Mouse (Mus musculus): ENCODE measurements around the gene Glis1. TPM values are rescaled to one million over a fixed set of nuclear protein-coding genes. Genes with fewer than 3 reads are reported as not detected.
"Not testable (repeated sequence)": the region's sequence is repeated elsewhere in the genome, so short reads cannot be mapped to it uniquely, and the experiment has no call there.

The Glis1 gene
- total RNA-seq, 2 experiments from 2014 or later: 4.8 to 4.9 TPM

DNA sequence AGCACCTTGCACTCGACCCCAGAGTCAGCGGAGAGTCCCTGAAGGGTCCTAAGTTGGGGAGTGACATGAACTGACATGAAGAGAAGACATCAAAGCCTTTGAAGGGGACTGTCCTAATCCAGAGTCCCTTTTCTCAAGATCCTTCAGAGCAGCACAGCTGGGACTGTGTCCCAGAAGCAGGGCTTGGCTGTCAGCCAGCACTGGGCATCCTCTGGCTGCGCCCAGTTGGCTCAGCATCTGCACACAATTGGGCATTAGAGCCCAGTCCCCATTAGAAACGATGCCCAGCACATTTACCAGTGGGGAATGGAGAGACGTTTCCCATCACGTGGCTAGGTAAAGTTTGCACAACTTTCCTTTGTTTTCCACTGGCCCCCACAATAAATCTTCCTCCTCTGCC, 142.4 kb downstream of the Glis1 start:
- peak in 1 of 2 experiments; percentile 33 for DNase-seq (ENCODE audit: low spot score in 2 of 2)

DNA sequence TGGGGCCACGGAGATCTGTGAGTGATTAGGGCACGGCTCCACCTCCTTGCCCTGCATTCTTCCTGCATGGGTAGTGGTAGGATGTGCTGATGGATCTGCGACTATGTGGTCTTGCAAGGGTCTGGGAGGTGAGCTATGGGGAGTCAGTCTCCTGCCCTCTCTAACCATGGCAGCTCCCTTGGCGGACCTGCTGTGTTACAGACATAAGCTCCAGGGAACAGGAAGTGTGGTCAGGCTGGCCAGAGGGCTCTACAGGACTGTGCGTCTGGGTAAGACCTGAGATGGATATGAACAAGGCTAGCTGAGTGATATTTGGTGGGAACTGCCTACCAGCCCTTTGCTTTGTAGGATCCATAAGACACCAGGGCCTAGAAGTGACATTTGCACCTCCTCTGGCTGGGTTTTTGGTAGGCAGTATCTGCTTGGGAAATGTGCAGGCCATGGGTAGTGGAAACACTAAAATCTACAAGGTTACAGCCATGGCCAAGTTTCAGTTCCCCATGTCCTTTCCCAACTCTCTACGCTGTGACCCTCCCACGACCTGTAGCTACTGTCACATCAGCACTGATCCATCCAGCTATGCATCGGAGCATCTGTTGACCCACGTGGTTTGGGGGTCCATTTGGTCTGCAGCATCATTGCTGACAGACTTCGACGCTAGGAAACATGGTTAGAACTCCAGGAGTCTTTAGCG, 142.9 kb downstream of the Glis1 start:
- DNase-seq (ENCODE audit: low spot score in 2 of 2): no peak

DNA sequence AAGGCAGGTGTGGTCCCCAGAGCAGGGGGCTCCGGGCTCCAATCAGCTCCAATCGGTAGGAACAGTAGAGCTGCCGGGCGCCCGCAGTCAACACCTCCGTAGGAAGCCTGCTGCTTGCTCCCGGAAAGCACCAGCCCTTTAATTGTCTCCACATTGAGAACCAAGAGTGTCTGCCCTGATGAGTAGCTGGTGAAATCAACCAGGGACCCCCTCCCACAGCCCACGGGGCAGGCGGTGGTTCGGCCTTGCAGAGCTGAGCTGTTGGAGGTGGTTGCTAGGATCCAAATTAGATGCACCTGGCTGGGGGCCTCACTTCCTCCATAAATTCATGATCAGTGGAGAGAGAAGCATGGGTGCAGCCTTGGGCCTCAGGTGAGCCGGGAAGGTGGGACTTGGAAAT, 146.5 kb downstream of the Glis1 start:
- no peak for DNase-seq (ENCODE audit: low spot score in 2 of 2)

GRCm38 (mm10) chr4:107586391-107586790, 152.0 kb downstream of the Glis1 start:
- DNase-seq (ENCODE audit: low spot score in 2 of 2): no peak

DNA sequence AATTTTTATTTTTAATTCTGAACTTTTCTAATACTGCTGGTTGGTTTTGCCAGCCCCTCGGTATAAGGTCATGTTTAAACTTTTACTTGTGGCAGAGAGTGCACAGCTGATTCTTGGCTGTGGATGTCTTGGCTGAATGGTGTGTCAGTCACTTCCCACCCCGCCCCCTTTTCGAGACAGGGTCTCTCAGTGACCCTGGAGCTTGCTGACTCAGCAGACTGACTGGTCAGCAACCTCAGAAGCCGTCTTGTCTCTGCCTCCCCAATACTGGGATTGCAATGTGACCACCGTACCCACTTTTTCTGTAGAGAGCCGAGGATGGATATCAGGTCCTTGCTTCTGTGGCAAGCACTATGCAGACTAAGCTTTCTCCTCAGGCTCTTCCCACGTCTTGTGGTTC, 154.2 kb downstream of the Glis1 start:
- DNase-seq (ENCODE audit: low spot score in 2 of 2): no peak

- DNase-seq (ENCODE audit: low spot score in 2 of 2): no peak
These were observed 154.7 kb downstream of the Glis1 start for GRCm38 (mm10) chr4:107589046-107589445.

DNA sequence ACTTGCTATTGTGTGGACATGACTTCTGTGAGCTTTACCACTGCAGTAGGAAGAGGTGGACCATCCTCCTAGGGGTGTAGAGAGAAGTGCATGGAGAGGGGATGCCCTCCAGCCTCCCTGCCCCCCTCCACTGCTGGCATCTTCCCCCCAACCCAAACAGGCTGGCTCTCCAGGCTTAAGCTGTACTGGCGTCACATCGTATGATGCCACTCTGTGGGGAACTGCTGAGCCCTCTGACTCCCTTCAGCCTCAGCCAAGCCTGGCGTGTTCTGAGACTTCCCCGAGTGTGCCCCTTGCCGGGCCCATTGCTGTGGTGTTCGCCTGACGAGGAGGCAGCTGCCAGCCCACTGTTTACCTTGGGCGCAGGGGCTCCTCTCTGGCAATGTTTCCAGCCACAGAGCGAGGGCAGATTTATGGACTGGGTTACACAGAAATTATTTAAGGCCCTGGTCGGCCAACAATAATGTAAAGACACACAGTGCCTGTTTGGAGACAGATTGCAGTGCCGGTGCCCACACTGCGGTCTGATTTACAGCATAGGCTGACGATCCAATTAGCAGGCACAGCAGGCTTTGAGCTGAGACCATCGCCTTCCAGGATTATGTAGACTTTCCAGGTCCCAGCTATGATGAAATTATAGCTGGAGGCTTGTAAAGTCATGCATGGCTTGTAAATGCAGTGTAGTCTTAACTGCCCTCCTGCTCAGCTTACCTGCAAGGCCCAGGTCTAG, 156.6 kb downstream of the Glis1 start:
- DNase-seq (ENCODE audit: low spot score in 2 of 2): no peak

DNA sequence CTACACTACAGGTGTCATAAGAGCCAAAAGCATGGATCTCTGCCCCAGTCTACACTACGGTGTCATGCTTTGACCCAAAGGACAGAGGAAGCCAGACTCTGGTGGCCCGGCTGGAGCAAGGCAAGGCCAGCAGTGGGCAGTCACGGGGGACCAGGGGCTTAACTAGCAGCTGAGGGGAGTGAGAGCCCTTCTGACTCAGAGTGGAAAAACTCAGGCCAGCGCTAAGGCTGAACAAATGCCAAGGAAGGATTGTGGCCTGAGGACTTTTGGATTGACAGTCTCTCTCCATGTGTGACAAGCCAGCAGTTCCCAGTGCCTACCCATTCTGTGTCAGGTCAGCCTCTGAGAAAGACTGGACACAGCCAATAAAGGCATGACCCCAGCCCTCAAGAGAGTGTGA, 159.0 kb downstream of the Glis1 start:
- no peak for DNase-seq (ENCODE audit: low spot score in 2 of 2)

GRCm38 (mm10) chr4:107597226-107597897, 163.0 kb downstream of the Glis1 start:
- DNase-seq (ENCODE audit: low spot score in 2 of 2): no peak

DNA sequence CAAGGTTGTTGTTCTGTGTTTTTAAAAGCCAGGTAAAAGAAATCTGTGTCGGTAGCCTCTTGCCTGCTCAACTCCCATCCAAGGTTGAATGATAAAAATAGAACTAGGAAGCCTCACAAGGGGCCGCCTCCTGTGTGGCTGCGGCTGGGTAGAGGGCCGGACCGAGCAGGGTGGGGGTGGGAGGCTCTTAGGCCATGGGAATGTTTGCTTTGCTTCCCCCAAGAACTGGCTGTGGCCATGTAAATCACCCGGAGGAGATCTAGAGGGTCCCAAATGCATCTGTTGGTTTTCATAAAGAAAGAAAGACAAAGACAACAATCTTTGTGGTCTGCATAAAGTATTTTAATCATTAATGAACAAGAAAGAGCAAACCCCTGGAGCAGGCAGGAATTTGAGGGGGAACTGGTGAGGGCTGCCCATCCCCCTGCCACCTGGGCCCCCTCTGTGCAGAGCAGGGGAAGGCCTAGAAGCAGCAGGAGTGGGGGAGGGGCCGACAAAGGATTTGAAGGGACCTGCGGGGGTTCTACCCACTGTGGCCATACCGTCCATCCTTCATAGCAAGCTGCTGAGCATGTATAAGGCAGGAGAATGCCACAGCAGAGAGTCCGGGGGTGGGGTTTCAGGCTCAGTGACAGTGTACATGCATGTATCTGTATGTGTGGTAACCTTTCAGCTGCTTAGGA, 163.6 kb downstream of the Glis1 start:
- no peak for DNase-seq (ENCODE audit: low spot score in 2 of 2)

DNA sequence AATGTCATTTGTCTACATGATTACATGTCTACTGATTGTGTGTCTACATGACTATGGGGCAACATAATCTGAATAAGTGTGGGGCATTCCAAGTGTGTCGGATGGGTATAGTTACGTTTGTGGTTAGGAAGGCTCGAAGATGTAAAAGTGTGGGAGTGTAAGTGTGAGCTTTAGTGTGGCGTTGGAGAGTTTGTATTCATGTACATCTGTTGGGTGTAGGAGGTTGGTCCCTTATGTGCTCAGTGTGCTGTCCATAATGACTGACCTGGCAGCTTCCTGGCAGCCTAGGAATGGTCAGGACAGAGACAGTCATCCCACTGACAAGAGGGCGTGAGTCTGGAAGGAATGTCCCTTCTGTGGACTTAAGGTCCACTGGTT, 164.2 kb downstream of the Glis1 start:
- not testable (repeated sequence) for DNase-seq (ENCODE audit: low spot score in 2 of 2)

- no peak for DNase-seq (ENCODE audit: low spot score in 2 of 2)
These were observed 167.9 kb downstream of the Glis1 start for GRCm38 (mm10) chr4:107602284-107602683.

GRCm38 (mm10) chr4:107602787-107603186, 168.4 kb downstream of the Glis1 start:
- no peak for DNase-seq (ENCODE audit: low spot score in 2 of 2)

DNA sequence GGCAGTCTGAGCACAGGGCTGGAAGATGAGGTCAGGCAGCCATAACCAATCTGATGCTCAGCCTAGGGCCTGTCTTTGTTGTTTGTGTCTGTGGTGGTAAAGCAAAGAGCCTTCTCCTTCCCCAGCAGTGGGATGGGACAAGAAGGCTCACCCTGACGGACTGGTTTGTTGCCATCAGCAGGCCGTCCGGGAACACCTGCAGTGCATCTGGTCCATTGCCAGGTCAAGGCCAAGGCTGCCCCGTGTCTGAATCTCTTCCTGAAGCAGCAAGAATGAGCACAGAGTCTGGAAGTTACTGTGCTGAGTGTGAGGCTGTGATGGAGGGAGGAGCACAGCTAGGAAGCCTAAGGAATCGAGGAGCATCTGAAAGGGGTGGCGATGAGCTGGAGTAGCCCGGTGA, 168.8 kb downstream of the Glis1 start:
- DNase-seq (ENCODE audit: low spot score in 2 of 2): no peak

DNA sequence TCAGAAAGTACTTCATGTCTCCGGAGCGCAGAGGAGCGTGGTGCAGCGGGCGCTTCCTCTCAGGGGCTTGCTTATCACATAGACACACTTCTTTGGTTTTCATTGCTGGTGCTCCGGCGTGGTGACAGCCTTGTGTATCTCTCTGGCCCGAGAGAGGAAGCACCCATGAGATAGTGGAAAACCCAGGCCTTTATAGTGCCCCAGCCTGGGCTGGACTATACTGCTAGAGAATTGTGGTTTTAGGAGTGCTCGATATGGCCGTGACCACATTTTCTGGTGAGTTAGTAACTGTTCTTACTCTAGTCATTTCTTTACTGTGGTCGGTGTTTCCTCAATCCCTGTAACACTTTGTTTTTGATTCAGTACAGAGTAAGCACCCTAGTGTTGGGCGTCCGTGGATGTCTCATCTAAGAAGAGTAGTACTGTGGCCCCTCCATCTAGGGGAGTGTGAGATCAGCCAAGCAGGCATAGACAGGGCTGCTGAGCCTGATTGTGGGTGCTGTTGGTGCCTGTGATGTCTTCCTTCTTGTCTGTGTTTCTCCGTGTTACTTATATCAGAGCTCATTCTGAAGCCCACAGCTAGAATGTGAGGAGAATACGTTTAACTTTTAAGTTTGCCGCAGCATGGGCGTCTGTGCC, 171.7 kb downstream of the Glis1 start:
- DNase-seq (ENCODE audit: low spot score in 2 of 2): no peak

DNA sequence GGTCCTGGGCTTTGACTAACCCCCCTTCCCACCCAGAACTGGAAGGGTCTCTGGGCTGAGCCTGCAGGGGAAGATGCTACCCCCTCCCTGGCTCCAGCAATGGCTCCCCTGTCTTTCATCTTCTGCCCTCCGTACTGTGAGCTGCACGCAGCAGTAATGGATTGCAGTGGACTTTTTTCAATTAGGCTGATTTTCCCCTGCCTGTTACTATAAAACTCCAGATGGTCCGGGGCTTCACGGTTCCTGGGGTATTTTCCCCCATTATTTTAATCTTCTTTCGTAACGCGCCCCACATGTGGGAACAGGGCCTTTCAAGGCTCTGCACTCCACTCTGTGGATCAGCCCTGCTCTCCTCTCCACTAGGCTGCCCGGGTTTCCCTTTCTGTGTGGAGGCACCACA, 175.4 kb downstream of the Glis1 start:
- DNase-seq (ENCODE audit: low spot score in 2 of 2): no peak

DNA sequence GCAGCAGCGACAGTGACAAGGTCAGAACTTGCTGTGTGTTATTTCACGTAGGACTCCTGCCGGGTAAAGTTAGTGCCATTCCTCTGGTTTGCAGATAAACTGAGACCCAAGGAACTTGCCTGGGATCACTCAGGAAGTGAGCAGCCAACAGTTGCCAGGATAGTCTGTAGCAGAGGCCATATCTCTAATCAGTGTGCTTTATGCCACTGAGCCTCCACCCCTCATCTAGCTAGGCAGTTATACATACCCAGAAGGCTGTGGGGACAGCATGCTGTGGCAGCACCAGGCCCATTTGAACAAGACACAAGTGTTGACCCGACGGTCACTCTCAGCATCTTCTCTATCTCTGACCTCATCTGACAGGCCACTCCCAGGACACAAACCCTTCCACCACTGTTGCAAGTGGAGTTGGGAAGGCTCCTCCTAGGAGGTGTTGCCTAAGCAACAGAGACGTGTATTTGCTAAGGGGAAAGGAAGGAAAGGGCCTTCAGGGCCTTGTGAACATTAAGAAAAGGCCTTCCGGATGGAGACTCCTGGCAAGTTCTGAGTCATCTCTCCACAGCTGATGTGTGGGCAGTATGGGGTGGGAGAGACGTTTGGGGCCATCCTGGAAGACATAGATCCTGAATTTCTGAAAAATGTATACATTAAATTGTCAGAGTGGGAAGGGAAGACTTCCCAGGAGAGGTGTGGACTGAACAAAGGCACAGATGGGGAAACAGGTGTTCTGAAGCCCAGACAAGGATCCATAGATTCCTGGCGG, 177.7 kb downstream of the Glis1 start:
- DNase-seq (ENCODE audit: low spot score in 2 of 2): no peak

DNA sequence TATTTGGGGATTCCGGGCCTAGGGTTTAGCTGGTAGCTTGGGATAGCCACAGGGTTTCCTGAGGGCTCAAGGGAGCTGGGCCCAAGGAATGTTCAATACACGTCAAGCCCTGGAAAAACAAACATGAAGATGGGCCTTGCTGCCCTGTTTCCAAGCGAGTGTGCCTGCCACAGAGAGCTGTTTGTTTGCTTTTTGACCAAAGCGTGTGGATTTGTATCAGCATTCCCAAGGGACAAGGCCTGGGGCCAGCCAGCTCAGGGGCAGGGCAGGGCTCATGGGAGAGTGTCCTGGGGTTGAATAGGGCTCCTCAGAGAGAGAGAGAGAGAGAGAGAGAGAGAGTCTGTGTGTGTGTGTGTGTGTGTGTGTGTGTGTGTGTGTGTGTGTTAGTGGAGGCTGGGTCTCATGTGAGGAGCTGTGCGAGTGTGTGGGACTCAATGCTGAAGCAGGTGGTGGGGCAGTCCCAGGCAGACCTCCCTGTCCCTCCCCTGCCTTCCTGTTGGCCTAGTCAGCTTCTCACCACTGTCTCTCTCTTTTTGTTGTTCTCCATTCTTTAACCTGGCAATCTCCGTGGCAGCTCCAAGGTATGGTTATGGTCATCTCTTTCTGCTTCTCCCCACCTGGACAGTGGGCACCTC, 183.3 kb downstream of the Glis1 start:
- no peak for DNase-seq (ENCODE audit: low spot score in 2 of 2)

DNA sequence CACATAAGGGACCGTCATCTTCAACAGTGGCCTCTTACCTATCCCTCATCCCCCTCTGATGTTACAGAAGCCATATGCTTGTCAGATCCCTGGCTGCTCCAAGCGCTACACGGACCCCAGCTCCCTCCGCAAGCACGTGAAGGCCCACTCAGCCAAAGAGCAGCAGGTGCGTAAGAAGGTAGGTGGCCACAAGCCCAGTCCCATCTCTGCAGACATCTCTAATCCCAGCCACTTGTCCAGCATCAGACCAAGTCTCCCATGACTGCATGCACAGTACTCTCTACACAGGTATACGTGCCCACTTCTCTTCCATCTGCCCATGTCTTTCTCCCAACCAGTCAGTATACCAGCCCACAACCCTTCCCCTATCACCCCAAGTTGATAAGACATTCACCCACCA, 185.1 kb downstream of the Glis1 start:
- no peak for DNase-seq (ENCODE audit: low spot score in 2 of 2)

- no peak for DNase-seq (ENCODE audit: low spot score in 2 of 2)
These were observed 187.0 kb downstream of the Glis1 start for GRCm38 (mm10) chr4:107621366-107621765.
